Mouse (Mus musculus): ENCODE data around the gene Gm6408.
"Not testable (repeated sequence)": the region's sequence is repeated elsewhere in the genome, so short reads cannot be mapped to it uniquely, and the experiment has no call there.

DNA sequence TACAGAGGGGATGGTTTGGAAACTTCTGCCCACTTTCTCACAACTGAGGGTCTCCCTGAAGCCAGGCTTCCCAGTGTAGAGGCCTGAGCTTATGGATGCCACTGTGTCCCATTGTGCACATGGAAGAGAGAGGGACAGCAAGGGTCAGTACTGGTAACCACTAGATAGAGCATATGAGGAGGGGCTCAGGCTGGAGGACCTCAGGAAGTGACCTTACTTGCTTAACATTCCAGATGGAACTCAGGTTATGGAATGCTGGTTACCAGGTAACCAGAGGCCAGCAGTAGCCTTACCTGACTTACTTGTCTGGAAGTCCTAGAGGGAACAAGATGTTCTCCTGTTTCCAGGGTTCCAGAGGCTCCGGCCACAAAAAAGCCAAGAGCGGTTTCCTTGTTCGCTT is at the start of gene Gm6408:
- TF ChIP-seq CTCF (IDR thresholded peaks at IDR 0.05; ENCODE audit: low read depth, low read length); POLR2A (IDR thresholded peaks at IDR 0.05; ENCODE audit: extremely low read depth, insufficient read depth, low read length): not testable (repeated sequence)

Data from liver, adult 2 months (tissue).